Mouse (Mus musculus): ENCODE measurements around the gene Lin7b.

DNA sequence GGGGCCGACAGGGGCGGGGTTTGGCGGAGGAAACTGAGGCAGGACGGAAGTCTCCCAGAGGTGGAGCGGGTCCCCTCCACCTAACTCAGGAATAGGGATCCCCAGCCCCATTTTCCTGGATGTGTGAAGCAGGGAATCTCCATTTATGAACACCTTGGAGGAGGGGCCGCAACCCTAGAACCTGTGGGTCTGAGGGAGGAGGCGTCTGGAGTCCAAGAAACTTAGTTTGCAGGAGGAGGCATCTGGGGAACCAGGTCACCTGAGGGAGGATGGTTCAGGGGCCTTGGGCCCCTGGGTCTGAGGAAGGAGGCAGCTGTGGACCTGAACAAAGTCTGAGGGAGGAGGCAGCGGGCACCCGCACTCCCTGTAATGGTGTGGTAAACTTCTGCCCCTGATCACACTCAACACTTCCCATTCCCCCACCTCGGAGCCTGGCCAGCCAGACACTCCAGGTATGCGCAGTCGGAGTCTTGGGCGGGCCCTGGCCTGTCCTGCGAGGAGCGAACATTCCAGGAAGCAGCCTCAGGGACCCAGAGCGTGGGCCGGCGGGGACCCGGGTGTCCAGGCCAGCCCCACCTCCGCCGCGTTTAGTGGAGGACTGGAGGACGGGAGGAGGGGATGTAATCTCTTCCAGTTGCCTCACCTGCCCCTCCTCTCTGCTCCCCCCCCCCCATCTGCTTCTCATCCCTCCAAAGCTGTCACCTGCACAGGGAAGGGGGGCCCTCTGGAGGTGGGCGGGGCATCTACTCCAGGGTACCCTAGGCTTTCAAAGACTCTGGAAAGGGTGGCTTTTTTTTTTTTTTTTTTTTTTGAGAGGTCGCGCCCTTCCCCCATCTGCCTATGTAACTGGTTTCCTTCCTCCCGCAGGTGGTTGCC lies 43.7 kb upstream of the Lin7b start:
- TF ChIP-seq CTCF (IDR thresholded peaks at IDR 0.05; ENCODE audit: control insufficient read depth, insufficient read depth, low read length) (no peak), POLR2A (IDR thresholded peaks at IDR 0.05; ENCODE audit: borderline replicate concordance, control insufficient read depth, low read depth, low read length) (no peak)

Data from bone marrow, adult 2 months (tissue).